Mouse (Mus musculus): ENCODE measurements at regions not wholly inside any gene's neighbourhood (a gene's known extent, or its start where the extent isn't known, plus 50 kb on each side); places are given as distances from the start of the nearest gene placed in this dataset.
A peak's percentile ranks its signal among the peaks of the same experiment; 100 is the strongest.

GRCm38 (mm10) chr9:120845538-120845937, 83.5 kb upstream of the Ctnnb1 start:
- H3K36me3 ChIP-seq (ENCODE audit: control insufficient read depth, insufficient read depth), result no peaks in the 10 kb centered on the region
- TF ChIP-seq CEBPB (IDR thresholded peaks at IDR 0.05; ENCODE audit: insufficient read depth, poor library complexity, severe bottlenecking) (no peak), E2F4 (IDR thresholded peaks at IDR 0.05; ENCODE audit: insufficient read depth) (no peak), MAX (IDR thresholded peaks at IDR 0.05; ENCODE audit: low read depth) (no peak), MYOD1 (IDR thresholded peaks at IDR 0.05; ENCODE audit: control insufficient read depth in 1 of 3, insufficient read length in 2 of 3, low read depth in 2 of 3) (no peak), TCF12 (IDR thresholded peaks at IDR 0.05; ENCODE audit: insufficient read depth, poor library complexity, severe bottlenecking) (no peak), TCF3 (IDR thresholded peaks at IDR 0.05; ENCODE audit: insufficient read length, low read depth) (no peak), SRF (IDR thresholded peaks at IDR 0.05; ENCODE audit: control insufficient read depth, insufficient read length, low read depth) (no peak), MYOG (IDR thresholded peaks at IDR 0.05; ENCODE audit: control insufficient read depth in 1 of 3, insufficient read depth in 1 of 3, insufficient read length in 2 of 3, low read depth in 2 of 3) (no peak), USF1 (IDR thresholded peaks at IDR 0.05; ENCODE audit: low read depth) (no peak), POLR2AphosphoS2 (IDR thresholded peaks at IDR 0.05; ENCODE audit: insufficient read length, low read depth) (no peak), POLR2A (IDR thresholded peaks at IDR 0.05; ENCODE audit: insufficient read length, low read depth) (no peak), REST (IDR thresholded peaks at IDR 0.05; ENCODE audit: insufficient read depth, insufficient read length) (no peak)
- no peaks in the 10 kb centered on the region for H3K27me3 ChIP-seq (ENCODE audit: control insufficient read depth, insufficient read depth, insufficient read length)
- H3K4me3 ChIP-seq, result no peak overlapping the region
- no peak overlapping the region for H3K4me2 ChIP-seq (ENCODE audit: low read depth)
- H3K79me2 ChIP-seq (ENCODE audit: control insufficient read depth, insufficient read depth), result no peaks in the 10 kb centered on the region
- H3ac ChIP-seq (ENCODE audit: control insufficient read depth, insufficient read length), result no peak overlapping the region

GRCm38 (mm10) chr9:120847649-120848048, 81.4 kb upstream of the Ctnnb1 start:
- Histone ChIP-seq H3K79me2 (ENCODE audit: control insufficient read depth, insufficient read depth) (no peaks in the 10 kb centered on the region), H3K4me2 (ENCODE audit: low read depth) (no peak overlapping the region), H3K27me3 (ENCODE audit: control insufficient read depth, insufficient read depth, insufficient read length) (no peaks in the 10 kb centered on the region), H3ac (ENCODE audit: control insufficient read depth, insufficient read length) (no peak overlapping the region), H3K4me3 (no peak overlapping the region), H3K36me3 (ENCODE audit: control insufficient read depth, insufficient read depth) (no peaks in the 10 kb centered on the region)
- TF ChIP-seq E2F4 (IDR thresholded peaks at IDR 0.05; ENCODE audit: insufficient read depth), result no peak
- no peak for TF ChIP-seq POLR2A (IDR thresholded peaks at IDR 0.05; ENCODE audit: insufficient read length, low read depth)
- no peak for TF ChIP-seq TCF12 (IDR thresholded peaks at IDR 0.05; ENCODE audit: insufficient read depth, poor library complexity, severe bottlenecking)
- no peak for TF ChIP-seq SRF (IDR thresholded peaks at IDR 0.05; ENCODE audit: control insufficient read depth, insufficient read length, low read depth)
- TF ChIP-seq CEBPB (IDR thresholded peaks at IDR 0.05; ENCODE audit: insufficient read depth, poor library complexity, severe bottlenecking), result no peak
- TF ChIP-seq MYOD1 (IDR thresholded peaks at IDR 0.05; ENCODE audit: control insufficient read depth in 1 of 3, insufficient read length in 2 of 3, low read depth in 2 of 3), result no peak
- no peak for TF ChIP-seq MAX (IDR thresholded peaks at IDR 0.05; ENCODE audit: low read depth)
- TF ChIP-seq REST (IDR thresholded peaks at IDR 0.05; ENCODE audit: insufficient read depth, insufficient read length), result no peak
- TF ChIP-seq USF1 (IDR thresholded peaks at IDR 0.05; ENCODE audit: low read depth), result no peak
- no peak for TF ChIP-seq POLR2AphosphoS2 (IDR thresholded peaks at IDR 0.05; ENCODE audit: insufficient read length, low read depth)
- TF ChIP-seq TCF3 (IDR thresholded peaks at IDR 0.05; ENCODE audit: insufficient read length, low read depth), result no peak
- TF ChIP-seq MYOG (IDR thresholded peaks at IDR 0.05; ENCODE audit: control insufficient read depth in 1 of 3, insufficient read depth in 1 of 3, insufficient read length in 2 of 3, low read depth in 2 of 3), result no peak

- Histone ChIP-seq H3K4me2 (ENCODE audit: low read depth) (no peak overlapping the region), H3K36me3 (ENCODE audit: control insufficient read depth, insufficient read depth) (no peaks in the 10 kb centered on the region), H3ac (ENCODE audit: control insufficient read depth, insufficient read length) (no peak overlapping the region), H3K27me3 (ENCODE audit: control insufficient read depth, insufficient read depth, insufficient read length) (no peaks in the 10 kb centered on the region), H3K79me2 (ENCODE audit: control insufficient read depth, insufficient read depth) (no peaks in the 10 kb centered on the region), H3K4me3 (no peak overlapping the region)
- TF ChIP-seq USF1 (IDR thresholded peaks at IDR 0.05; ENCODE audit: low read depth) (no peak), POLR2AphosphoS2 (IDR thresholded peaks at IDR 0.05; ENCODE audit: insufficient read length, low read depth) (no peak), E2F4 (IDR thresholded peaks at IDR 0.05; ENCODE audit: insufficient read depth) (no peak), MYOG (IDR thresholded peaks at IDR 0.05; ENCODE audit: control insufficient read depth in 1 of 3, insufficient read depth in 1 of 3, insufficient read length in 2 of 3, low read depth in 2 of 3) (no peak), REST (IDR thresholded peaks at IDR 0.05; ENCODE audit: insufficient read depth, insufficient read length) (no peak), TCF12 (IDR thresholded peaks at IDR 0.05; ENCODE audit: insufficient read depth, poor library complexity, severe bottlenecking) (no peak), TCF3 (IDR thresholded peaks at IDR 0.05; ENCODE audit: insufficient read length, low read depth) (no peak), MAX (IDR thresholded peaks at IDR 0.05; ENCODE audit: low read depth) (no peak), MYOD1 (IDR thresholded peaks at IDR 0.05; ENCODE audit: control insufficient read depth in 1 of 3, insufficient read length in 2 of 3, low read depth in 2 of 3) (no peak), POLR2A (IDR thresholded peaks at IDR 0.05; ENCODE audit: insufficient read length, low read depth) (no peak), CEBPB (IDR thresholded peaks at IDR 0.05; ENCODE audit: insufficient read depth, poor library complexity, severe bottlenecking) (no peak), SRF (IDR thresholded peaks at IDR 0.05; ENCODE audit: control insufficient read depth, insufficient read length, low read depth) (no peak)
Measured at GRCm38 (mm10) chr9:120848962-120849361, 80.1 kb upstream of the Ctnnb1 start.

GRCm38 (mm10) chr9:120850092-120850491, 78.9 kb upstream of the Ctnnb1 start:
- H3K79me2 ChIP-seq (ENCODE audit: control insufficient read depth, insufficient read depth), result no peaks in the 10 kb centered on the region
- TF ChIP-seq TCF3 (IDR thresholded peaks at IDR 0.05; ENCODE audit: insufficient read length, low read depth) (no peak), MYOD1 (IDR thresholded peaks at IDR 0.05; ENCODE audit: control insufficient read depth in 1 of 3, insufficient read length in 2 of 3, low read depth in 2 of 3) (peak in 1 of 3 experiments; percentile 31), E2F4 (IDR thresholded peaks at IDR 0.05; ENCODE audit: insufficient read depth) (no peak)
- no peak overlapping the region for H3K4me2 ChIP-seq (ENCODE audit: low read depth)
- H3K4me3 ChIP-seq, result no peak overlapping the region
- H3K27me3 ChIP-seq (ENCODE audit: control insufficient read depth, insufficient read depth, insufficient read length), result no peaks in the 10 kb centered on the region
- no peaks in the 10 kb centered on the region for H3K36me3 ChIP-seq (ENCODE audit: control insufficient read depth, insufficient read depth)
- H3ac ChIP-seq (ENCODE audit: control insufficient read depth, insufficient read length), result no peak overlapping the region

GRCm38 (mm10) chr9:120851914-120852313, 77.1 kb upstream of the Ctnnb1 start:
- Histone ChIP-seq H3ac (ENCODE audit: control insufficient read depth, insufficient read length) (no peak overlapping the region), H3K79me2 (ENCODE audit: control insufficient read depth, insufficient read depth) (no peaks in the 10 kb centered on the region), H3K4me3 (no peak overlapping the region), H3K4me2 (ENCODE audit: low read depth) (no peak overlapping the region), H3K27me3 (ENCODE audit: control insufficient read depth, insufficient read depth, insufficient read length) (no peaks in the 10 kb centered on the region), H3K36me3 (ENCODE audit: control insufficient read depth, insufficient read depth) (no peaks in the 10 kb centered on the region)
- no peak for TF ChIP-seq SRF (IDR thresholded peaks at IDR 0.05; ENCODE audit: control insufficient read depth, insufficient read length, low read depth)
